Mouse (Mus musculus): ENCODE data around the gene Btbd7.
A peak's percentile ranks its signal among the peaks of the same experiment; 100 is the strongest.

The Btbd7 gene

DNA sequence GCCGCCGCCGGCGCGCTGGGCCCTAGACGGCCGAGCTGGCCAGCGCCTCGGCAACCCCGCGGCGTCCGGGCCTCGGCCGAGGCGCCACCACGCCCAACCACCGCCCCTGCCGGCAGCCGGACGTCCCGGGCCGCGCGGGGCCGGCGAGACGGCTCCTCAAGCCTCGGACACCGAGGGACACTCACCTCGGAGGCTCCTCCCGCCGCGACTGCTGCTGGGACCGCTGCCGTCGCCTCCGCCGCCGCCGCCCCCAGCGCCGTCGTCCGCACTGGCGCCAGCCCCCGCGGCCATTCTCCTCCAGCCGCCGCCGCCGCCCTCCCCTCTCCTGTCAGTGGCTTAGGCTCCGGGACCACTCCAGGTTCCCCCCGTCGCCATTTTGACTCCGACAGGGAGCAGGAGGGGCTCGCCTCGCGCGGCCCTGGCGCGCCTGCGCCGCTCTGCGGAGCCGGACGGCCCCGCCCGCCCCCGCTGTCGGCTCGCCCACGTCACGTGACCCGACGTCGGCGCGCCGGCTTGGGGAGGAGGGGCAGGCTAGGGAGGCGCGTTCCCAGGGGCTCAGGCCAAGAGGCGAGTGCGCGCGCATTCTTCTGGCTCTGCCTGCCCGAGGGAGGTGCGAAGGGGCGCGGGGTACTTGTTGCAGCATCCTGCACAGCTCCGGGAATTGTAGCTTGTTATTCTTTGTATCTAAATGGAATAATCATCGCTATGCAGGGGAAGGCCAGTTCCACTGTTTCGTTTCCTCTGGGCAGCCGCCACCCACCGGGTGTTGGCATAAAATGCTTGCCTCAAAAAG is at the start of gene Btbd7:
TSS of gene Btbd7 (minus strand) at position 441 of the 793 bp plus-strand sequence.
- peak; percentile 77 for DNase-seq (ENCODE audit: low read depth)

DNA sequence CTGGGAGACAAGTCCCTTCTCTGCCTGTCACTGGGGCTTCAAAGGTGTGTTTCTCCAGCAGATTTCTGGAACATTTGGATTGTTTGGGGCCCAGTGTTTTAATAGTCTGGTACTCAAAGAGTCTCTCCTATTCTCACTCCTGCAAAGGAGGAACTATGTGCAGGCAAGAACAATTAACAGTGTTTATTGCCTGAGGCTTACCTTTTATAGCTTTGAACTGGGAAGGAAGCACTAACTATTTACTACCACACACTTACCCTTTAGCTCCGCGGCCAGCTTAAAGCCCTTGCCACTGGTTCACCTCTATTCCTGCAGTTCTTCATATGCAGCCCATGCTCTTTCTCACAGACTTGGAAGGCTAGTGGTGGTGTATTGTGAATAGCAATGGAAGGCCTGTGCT is 37.8 kb upstream of the Btbd7 start:
- no peak for DNase-seq (ENCODE audit: low read depth)

- DNase-seq (ENCODE audit: low read depth) = no peak
Measured at GRCm38 (mm10) chr12:102908191-102908590, 29.9 kb upstream of the Btbd7 start.

DNA sequence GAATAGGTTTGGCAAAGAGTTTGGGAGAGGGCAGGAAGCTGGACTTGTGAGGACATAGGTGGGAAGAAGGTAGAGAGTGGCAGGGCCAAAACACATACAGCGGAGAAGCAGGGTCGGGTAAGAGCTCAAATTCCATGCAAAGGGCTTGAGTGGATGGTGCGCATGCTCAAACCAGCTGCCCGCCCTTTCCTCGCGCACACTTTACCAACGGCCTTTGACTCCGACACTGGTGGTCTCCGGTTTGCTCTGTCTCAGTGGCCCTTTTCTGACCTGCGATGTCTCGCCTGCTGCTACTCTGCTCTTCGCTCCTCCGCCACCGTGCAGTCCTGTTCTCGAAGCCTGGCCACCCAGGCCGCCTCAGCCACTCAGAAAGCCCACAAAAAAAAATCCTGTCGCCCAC is 20.8 kb upstream of the Btbd7 start, which contains the start of gene Cox8c:
TSS of gene Cox8c (plus strand) at position 226 of the 400 bp plus-strand sequence.
- DNase-seq (ENCODE audit: low read depth) = no peak

DNA sequence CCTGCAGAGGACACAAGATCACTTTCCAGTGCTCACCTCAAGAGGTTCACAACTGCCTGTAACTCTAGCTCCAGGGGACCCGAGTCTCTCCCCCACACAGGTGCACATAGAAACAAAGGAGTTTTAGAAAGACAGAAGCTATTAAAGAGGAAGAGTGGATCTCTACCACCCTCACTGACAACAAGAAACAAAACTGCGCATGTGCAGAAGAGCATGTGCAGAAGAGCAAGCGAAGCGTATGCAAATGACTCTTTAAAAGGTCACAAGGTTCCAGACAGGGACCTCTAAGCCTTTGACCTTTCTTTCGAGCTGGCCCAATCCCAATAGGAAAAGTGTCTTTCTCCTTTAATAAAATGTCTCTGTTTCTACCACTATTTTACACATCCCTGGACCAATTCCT is 10.3 kb upstream of the Btbd7 start:
- DNase-seq (ENCODE audit: low read depth) = no peak

- DNase-seq (ENCODE audit: low read depth) = no peak
Measured at GRCm38 (mm10) chr12:102887366-102887765, 9.1 kb upstream of the Btbd7 start.

- no peak for DNase-seq (ENCODE audit: low read depth)
Measured at GRCm38 (mm10) chr12:102885735-102886134, 7.5 kb upstream of the Btbd7 start.

- no peak for DNase-seq (ENCODE audit: low read depth)
Measured at GRCm38 (mm10) chr12:102878901-102879300, 630 bp upstream of the Btbd7 start.

- no peak for DNase-seq (ENCODE audit: low read depth)
Measured at GRCm38 (mm10) chr12:102877301-102878030, 805 bp downstream of the Btbd7 start.

DNA sequence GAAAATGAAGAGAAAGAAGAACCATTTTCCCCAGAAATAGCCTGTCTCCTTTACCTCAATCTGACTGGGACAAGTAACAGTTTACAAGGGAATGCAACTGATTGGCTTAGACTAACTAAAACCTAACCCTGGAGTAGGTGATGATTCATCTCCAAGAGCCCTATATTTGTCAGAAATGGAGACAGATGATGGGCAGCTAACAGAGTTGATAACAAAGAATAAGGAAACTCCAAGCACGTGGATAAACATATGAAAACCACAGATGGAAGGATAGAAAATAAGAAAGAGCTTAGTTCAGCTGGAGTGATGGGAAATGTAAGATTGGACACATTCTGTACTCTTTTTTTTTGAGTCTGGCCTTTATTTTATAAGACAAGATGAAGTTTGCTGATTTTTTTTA is 7.7 kb downstream of the Btbd7 start:
- no peak for DNase-seq (ENCODE audit: low read depth)

DNA sequence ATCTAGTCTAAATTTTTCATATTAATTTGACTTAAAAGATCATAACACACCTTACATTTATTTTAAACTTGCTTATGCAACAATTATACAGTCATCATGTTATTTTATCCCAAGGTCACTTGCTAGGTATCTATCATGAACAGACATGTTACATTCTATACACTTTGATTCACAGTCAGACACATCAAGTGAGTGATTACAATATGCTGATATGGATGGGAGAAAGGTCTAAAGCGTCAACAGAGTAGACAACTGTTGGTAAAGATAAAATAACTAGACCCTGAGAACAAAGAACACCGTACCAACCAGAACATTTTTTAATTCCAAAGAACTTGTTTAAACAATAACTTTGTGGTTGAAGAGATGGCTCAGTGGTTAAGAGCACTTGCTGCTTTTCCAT is 8.5 kb downstream of the Btbd7 start:
- DNase-seq (ENCODE audit: low read depth) = no peak

DNA sequence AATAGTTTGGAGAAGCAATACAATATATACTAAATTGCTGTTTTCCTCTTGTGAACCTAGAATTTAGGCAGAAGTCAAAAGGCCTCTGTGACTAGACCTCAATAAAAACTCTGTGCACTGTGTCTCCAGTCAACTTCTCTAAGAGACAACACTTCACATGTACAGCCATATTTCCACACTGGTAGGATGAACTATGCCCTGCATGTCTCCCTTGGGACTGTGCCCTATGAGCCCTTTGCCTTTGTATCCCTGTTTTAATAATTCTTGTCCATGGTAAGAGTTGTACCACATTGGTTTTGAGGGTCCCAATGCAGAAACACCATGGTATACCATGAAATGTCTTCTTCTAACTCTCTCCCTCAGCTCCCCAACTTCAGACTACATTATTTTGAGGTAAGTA is 17.5 kb downstream of the Btbd7 start:
- DNase-seq (ENCODE audit: low read depth) = no peak

- DNase-seq (ENCODE audit: low read depth) = no peak
Measured at GRCm38 (mm10) chr12:102838271-102838670, 40.0 kb downstream of the Btbd7 start.

DNA sequence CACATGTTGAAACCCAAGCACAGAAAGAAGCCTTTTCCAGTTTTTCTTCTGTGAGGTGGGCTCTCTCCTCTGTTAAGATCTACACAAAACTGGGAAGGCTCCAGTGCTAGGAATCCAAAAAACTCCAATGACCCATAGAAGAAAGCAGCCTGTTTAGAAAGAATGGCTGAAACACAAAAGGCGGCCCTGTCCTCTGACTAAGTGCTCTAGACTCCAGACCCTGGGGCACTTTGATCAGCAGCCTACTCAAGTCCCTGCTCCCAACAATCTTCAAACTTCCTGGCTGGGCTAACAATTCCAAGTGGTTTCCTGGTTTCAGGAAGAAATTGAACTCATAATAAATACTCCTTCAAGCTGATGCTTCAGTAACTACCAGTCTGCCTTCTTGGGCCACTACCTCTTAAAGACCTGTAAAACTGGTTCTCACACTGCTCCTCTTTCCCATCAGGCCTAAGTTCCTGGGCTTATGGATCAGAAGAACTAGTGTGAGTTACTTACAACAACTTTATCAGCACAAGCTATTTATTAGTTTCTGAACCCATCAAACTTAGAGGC is 45.4 kb downstream of the Btbd7 start:
- no peak for DNase-seq (ENCODE audit: low read depth)

- no peak for DNase-seq (ENCODE audit: low read depth)
Measured at GRCm38 (mm10) chr12:102831888-102832287, 46.4 kb downstream of the Btbd7 start.

- no peak for DNase-seq (ENCODE audit: low read depth)
Measured at GRCm38 (mm10) chr12:102827119-102827518, 51.2 kb downstream of the Btbd7 start.

GRCm38 (mm10) chr12:102826399-102826798 is 51.9 kb downstream of the Btbd7 start:
- DNase-seq (ENCODE audit: low read depth) = no peak

DNA sequence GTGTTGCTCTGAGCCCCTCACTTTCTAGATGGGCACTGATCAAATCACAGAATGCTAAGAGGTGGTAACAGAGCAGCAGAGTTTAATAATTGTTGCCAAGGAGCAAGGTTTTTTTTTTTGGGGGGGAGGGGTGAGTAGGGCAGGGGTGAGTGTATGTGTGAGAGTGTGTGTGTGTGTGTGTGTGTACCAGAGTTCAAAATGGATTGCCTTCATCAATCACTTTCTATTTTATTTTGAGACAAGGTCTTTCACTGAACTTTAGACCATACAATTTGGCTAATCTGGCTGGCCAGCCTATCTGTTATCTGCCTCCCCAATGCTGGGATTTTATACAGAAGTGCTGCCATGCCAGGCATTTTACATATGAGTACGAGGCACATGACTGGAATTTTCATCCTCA is 63.4 kb downstream of the Btbd7 start:
- DNase-seq (ENCODE audit: low read depth) = no peak

DNA sequence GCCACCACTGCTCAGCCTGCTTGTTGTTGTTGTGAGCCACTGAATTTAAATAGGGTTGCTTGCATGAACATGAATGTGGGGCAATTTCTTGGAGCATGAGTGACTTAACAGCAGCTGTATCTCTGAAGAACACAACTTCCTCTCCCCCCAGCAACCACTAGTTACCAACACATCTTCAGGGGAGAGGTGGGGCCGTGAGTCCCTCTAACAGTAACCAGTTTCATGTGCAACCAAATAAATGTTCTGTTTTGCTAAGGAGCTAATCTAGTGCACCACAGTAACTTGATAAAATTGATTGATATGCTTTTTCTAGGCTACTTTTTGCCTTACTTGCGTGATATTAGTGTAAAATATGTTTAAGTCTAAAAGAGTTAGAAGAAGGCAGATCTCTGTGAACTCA is 78.7 kb downstream of the Btbd7 start:
- DNase-seq (ENCODE audit: low read depth) = no peak

- DNase-seq (ENCODE audit: low read depth) = no peak
Measured at GRCm38 (mm10) chr12:102787927-102788326, 90.3 kb downstream of the Btbd7 start.

DNA sequence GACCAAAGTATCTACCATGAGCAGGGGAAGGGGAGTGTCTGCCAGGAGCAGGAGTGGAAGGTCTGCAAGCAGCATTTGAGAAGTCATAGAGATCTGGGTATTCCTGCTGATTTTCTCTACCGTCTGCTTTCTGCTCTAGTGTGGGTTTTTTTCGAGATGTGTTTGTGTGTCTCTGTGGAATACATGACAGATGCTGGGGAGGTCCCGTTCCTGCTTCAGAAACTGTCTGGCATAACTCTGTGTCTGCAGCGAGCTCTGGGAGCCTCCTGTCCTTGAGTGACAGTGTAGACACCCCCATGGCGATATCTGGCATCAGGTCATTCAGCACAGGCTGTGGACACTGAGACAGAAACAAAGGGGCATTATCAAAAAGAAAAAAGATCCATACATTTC is 92.7 kb downstream of the Btbd7 start:
- DNase-seq (ENCODE audit: low read depth) = no peak

GRCm38 (mm10) chr12:102784899-102785592 is 93.2 kb downstream of the Btbd7 start:
- DNase-seq (ENCODE audit: low read depth) = no peak

GRCm38 (mm10) chr12:102782841-102783240 is 95.4 kb downstream of the Btbd7 start:
- no peak for DNase-seq (ENCODE audit: low read depth)
